Mouse (Mus musculus) liver, embryonic 11.5 days (tissue): ENCODE data around the gene Fshr. TPM values are rescaled to one million over a fixed set of nuclear protein-coding genes. Genes with fewer than 3 reads are reported as not detected.

Source experiments
- ATAC-seq: fragments of 200-750 bp; cut with Nextera tagmentation; replicated peaks from 2 replicates; pipeline ENCODE4 v1.8.0; 2017; ENCODE audit warnings: moderate number of reproducible peaks, mild to moderate bottlenecking, moderate TSS enrichment, moderate library complexity; ENCODE audit not compliant: low FRiP score
- DNase-seq: peaks from one replicate; pipeline ENCODE4 v3.0.0-alpha.2; 2017; ENCODE audit warnings: low spot score
- H3K27ac ChIP-seq: fragments of 300-500 bp; sonication (generic); 2 replicates; pipeline ENCODE4 v1.5.1; 2014; ENCODE audit warnings: mild to moderate bottlenecking, low read depth, low read length, control low read depth
- H3K27me3 ChIP-seq: fragments of 300-500 bp; sonication (generic); replicated peaks from 2 replicates; pipeline ENCODE4 v1.6.1; 2014; ENCODE audit warnings: low read length, mixed read lengths; ENCODE audit not compliant: control insufficient read depth, insufficient read depth
- H3K36me3 ChIP-seq: fragments of 300-500 bp; sonication (generic); 2 replicates; pipeline ENCODE4 v1.6.1; 2014; ENCODE audit warnings: mild to moderate bottlenecking, low read length, moderate library complexity, mixed read lengths; ENCODE audit not compliant: control insufficient read depth, insufficient read depth
- H3K4me1 ChIP-seq: fragments of 300-500 bp; sonication (generic); replicated peaks from 2 replicates; pipeline ENCODE4 v1.6.1; 2014; ENCODE audit warnings: low read length, mixed read lengths; ENCODE audit not compliant: control insufficient read depth, insufficient read depth
- H3K4me2 ChIP-seq: fragments of 300-500 bp; sonication (generic); 2 replicates; pipeline ENCODE4 v1.6.1; 2014; ENCODE audit warnings: mild to moderate bottlenecking, control low read depth, moderate library complexity
- H3K4me3 ChIP-seq: fragments of 300-500 bp; sonication (generic); 2 replicates; pipeline ENCODE4 v1.5.1; 2014; ENCODE audit warnings: low read depth, low read length, control low read depth
- H3K9ac ChIP-seq: fragments of 300-500 bp; sonication (generic); 2 replicates; pipeline ENCODE4 v1.6.1; 2014; ENCODE audit warnings: low read depth, low read length, control low read depth
- H3K9me3 ChIP-seq: fragments of 300-500 bp; sonication (generic); 2 replicates; pipeline ENCODE4 v1.6.1; 2016; ENCODE audit warnings: low read length, inconsistent platforms, mixed read lengths; ENCODE audit not compliant: control insufficient read depth
- WGBS: fragments of 180-500 bp; shearing (Covaris S2); extraction: QIAGEN DNeasy Blood & Tissue Kit; methylation state at CpG from one replicate; pipeline ENCODE4 v1.1.7; 2014; 5-methylcytosine and 5-hydroxymethylcytosine counted together
- polyA plus RNA-seq: library from polyadenylated mRNA; unstranded; fragments of >200 nt; fragmentation: Nextera tagmentation; extraction: Ambion mirVana; gene quantifications from 2 replicates; pipeline ENCODE4 v1.2.1, GENCODE M21; 2014

Gene Fshr
- polyA plus RNA-seq, 1 experiment from 2014 or later: not detected

DNA sequence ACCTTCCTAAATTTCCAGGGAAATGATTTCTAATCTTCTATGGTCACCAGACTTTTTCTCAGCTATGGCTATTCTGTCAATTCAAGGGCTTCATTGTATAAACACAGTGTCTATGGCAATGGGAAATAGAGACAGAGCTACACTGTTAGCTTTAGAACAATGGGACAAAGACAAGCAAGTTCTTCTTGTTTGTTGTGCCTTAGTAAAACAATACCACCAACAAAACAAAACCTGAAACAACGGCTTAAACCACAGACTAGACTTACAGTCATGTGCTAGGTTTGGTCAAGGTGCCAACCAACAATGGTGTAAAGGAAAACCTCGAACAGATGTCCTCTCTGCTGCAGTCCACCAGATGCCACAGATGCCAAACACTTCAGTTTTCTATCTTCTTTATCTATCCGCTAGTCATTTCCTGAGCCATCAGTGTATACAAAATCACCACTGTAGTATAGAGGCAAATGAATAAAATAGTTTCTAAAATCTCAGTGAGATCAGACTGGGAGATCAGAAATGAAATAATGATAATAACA lies 149.4 kb downstream of the Fshr start:
- H3K36me3 ChIP-seq: no peaks in the 10 kb centered on the region
- DNase-seq (no peak), ATAC-seq (no peak)
- H3K4me2 ChIP-seq: no peak overlapping the region
- no peak overlapping the region for H3K9ac ChIP-seq
- no peaks in the 10 kb centered on the region for H3K4me1 ChIP-seq
- no peak overlapping the region for H3K4me3 ChIP-seq
- 60% methylated on average over 3 of the region's 3 CpGs for WGBS
- H3K9me3 ChIP-seq: no peaks in the 10 kb centered on the region
- no peak overlapping the region for H3K27ac ChIP-seq
- H3K27me3 ChIP-seq: no peaks in the 10 kb centered on the region

DNA sequence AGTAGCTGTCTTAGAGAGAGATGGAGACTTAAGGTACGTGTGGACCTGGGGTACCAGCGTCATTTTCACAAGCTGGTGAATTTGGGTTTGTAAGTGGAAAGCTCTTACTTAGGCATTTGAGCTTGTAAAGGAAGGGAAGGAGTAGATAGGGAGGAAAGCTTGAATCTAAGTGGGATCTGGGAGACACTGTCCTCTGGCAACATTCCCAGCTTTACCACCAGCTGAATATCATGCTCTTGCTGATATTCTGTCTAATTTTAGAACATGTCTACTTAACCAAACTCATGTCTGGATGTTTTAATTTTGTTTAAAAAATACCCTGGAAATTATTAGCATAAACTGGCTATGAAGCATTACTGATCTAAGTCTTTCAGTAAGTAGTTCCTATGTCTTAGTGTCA lies 151.4 kb downstream of the Fshr start:
- no peak overlapping the region for H3K27ac ChIP-seq
- no peak overlapping the region for H3K4me2 ChIP-seq
- no peak overlapping the region for H3K9ac ChIP-seq
- H3K9me3 ChIP-seq: no peaks in the 10 kb centered on the region
- H3K36me3 ChIP-seq: no peaks in the 10 kb centered on the region
- no peak for ATAC-seq
- no peaks in the 10 kb centered on the region for H3K4me1 ChIP-seq
- H3K4me3 ChIP-seq: no peak overlapping the region
- DNase-seq: no peak
- 76% methylated on average over 2 of the region's 2 CpGs for WGBS
- no peaks in the 10 kb centered on the region for H3K27me3 ChIP-seq

DNA sequence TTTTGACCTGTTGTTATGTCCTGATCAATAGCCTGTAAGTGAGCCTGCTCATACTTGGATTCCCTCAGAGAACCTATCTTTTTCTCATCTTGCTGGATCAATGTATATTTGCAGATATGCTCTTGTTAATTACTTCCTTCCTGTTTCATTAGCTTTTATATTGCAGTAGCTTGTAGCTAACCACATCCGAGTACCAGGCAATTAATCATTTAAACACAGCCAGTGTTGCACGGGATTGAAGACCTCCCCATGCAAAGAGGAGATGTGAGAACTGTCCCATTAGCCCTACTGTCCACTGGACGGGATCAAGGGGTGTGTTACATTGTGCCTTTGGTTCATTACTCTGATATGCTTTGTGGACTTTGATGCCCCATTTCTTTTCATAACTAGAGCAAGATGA lies 154.5 kb downstream of the Fshr start:
- 46% methylated on average over 3 of the region's 3 CpGs for WGBS
- H3K27ac ChIP-seq: no peak overlapping the region
- ATAC-seq (no peak), DNase-seq (no peak)
- H3K9ac ChIP-seq: no peak overlapping the region
- no peaks in the 10 kb centered on the region for H3K4me1 ChIP-seq
- H3K27me3 ChIP-seq: no peaks in the 10 kb centered on the region
- H3K9me3 ChIP-seq: no peaks in the 10 kb centered on the region
- H3K4me2 ChIP-seq: no peak overlapping the region
- H3K36me3 ChIP-seq: no peaks in the 10 kb centered on the region
- no peak overlapping the region for H3K4me3 ChIP-seq

DNA sequence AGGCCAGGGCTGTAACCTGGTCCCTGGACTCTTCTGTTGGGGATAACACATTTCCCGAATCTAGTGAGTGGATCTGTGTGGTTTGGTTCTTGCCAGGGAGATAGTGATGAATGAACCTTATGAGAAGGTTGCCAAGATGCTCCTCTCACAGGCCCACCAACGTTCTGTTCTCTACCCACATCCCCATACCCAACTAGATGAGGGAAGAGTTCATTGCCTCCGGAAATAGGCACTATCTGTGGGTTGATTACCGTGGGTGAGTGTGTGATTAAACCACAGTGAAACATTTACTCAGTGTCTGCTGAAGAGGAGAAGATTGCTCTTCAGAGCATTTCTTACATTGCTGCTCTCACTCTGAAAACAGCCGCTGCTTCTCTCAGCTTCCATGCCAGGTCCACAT lies 163.8 kb downstream of the Fshr start:
- Histone ChIP-seq H3K4me2 (no peak overlapping the region), H3K27ac (no peak overlapping the region), H3K4me3 (no peak overlapping the region), H3K27me3 (no peaks in the 10 kb centered on the region), H3K36me3 (no peaks in the 10 kb centered on the region), H3K4me1 (no peaks in the 10 kb centered on the region), H3K9ac (no peak overlapping the region), H3K9me3 (no peaks in the 10 kb centered on the region)
- ATAC-seq: no peak
- WGBS: 69% methylated on average over 5 of the region's 5 CpGs
- DNase-seq: no peak

DNA sequence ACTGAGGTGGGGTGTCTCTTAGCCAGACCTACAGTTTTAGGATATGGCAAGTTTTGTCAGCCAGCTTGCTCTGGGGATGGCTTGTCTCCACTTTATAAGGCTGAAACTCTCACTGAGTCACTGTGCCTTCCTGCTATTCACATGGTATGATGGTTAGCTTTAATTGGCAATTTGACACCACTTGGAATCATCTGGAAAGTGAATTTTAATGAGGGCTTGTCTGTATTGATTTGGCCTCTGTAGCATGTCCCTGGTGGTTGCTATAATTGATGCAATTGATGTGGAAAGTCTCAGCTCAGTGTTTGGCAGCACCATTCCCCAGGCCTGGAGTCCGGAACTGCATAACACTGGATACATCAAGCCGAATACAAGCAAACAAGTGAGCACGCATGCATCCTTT lies 164.4 kb downstream of the Fshr start:
- no peak overlapping the region for H3K9ac ChIP-seq
- H3K4me2 ChIP-seq: no peak overlapping the region
- no peaks in the 10 kb centered on the region for H3K4me1 ChIP-seq
- no peaks in the 10 kb centered on the region for H3K36me3 ChIP-seq
- 95% methylated on average over 3 of the region's 3 CpGs for WGBS
- no peak overlapping the region for H3K27ac ChIP-seq
- H3K27me3 ChIP-seq: no peaks in the 10 kb centered on the region
- ATAC-seq: no peak
- no peak for DNase-seq
- H3K4me3 ChIP-seq: no peak overlapping the region
- no peaks in the 10 kb centered on the region for H3K9me3 ChIP-seq

DNA sequence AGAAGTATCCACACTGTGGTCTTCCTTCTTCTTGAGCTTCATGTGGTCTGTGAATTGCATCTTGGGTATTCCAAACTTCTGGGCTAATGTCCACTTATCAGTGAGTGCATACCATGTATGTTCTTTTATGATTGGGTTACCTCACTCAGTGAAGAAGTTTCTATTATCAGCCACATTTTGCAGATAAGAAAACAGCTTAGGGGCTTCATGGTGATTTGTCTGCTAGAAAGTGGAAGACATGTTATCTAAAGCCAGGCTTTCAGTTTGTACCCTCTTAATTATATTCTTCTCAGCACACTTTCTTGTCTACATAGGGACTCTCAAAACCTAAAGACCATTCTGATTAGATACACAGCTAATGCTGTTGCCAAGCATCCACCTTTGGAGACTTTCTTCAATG lies 165.8 kb downstream of the Fshr start:
- no peaks in the 10 kb centered on the region for H3K27me3 ChIP-seq
- no peak overlapping the region for H3K4me2 ChIP-seq
- H3K36me3 ChIP-seq: no peaks in the 10 kb centered on the region
- ATAC-seq (0 out of 2 replicates have a peak, but pooled peaks have one; percentile 45), DNase-seq (no peak)
- no peak overlapping the region for H3K27ac ChIP-seq
- no peaks in the 10 kb centered on the region for H3K9me3 ChIP-seq
- H3K4me1 ChIP-seq: no peaks in the 10 kb centered on the region
- H3K9ac ChIP-seq: no peak overlapping the region
- H3K4me3 ChIP-seq: no peak overlapping the region

DNA sequence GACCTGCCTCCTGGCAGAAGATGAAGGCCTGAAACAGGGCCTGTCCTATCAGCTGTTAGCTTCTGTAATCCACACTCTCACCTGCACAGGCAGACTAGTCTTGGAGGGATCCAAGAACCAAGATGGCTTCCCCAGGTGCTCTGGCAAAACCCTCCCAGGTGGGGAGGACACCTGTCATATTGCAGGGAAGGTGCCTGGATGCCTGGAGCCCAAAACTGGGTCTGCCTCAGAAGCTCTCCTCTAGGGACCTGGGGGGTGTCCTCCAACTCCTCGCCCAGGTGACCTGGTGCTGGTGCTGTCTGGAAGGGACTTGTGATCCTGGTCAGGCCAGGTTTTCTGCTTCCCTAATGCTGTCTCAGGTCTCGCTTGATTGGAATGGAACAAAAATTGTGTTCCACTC lies 167.5 kb downstream of the Fshr start:
- WGBS: 77% methylated on average over 2 of the region's 2 CpGs
- DNase-seq (no peak), ATAC-seq (no peak)
- Histone ChIP-seq H3K4me2 (no peak overlapping the region), H3K36me3 (no peaks in the 10 kb centered on the region), H3K27ac (no peak overlapping the region), H3K9me3 (no peaks in the 10 kb centered on the region), H3K4me1 (no peaks in the 10 kb centered on the region), H3K27me3 (no peaks in the 10 kb centered on the region), H3K4me3 (no peak overlapping the region), H3K9ac (no peak overlapping the region)

DNA sequence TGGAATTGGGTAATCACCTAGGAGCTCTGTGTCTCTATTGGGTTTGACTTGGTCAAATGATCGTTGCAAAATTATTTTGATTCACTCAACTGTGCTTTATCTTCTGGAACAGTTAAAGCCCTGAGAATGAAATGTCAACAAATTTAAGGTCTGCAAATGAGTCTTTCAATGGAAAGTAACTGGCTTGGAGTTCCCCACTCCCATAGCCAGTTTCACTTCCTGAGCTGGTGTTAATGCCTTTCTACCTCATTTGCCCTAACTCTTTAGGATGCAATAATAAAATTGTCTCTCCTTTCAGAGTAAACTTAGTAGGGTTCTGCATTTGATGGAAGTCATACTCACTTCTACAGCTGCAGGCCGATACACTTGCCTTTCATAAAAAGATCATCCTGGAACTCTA lies 181.0 kb downstream of the Fshr start:
- 89% methylated on average over 2 of the region's 2 CpGs for WGBS
- Histone ChIP-seq H3K36me3 (no peaks in the 10 kb centered on the region), H3K4me1 (no peaks in the 10 kb centered on the region), H3K4me2 (no peak overlapping the region), H3K9ac (no peak overlapping the region), H3K4me3 (no peak overlapping the region), H3K27me3 (no peaks in the 10 kb centered on the region), H3K9me3 (no peaks in the 10 kb centered on the region), H3K27ac (no peak overlapping the region)
- DNase-seq (no peak), ATAC-seq (no peak)

DNA sequence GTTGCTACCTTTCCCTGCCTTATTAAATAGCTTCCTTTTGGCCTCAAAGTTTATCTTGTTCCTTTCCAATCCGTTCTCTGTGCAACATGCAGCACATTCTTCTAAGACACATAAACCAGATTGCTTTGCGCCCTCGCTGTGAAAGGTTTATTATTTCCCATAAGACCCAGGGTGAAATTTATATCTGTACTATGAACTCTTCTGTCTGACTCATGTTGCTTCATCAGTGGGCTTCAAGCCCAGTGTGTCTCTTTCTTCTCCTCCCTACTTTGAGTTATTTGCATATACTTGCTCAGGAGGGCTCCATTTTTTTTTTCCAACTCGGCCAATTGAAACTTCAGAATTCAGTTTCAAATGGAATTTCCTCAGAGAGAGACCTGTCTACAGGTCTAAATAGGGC lies 183.5 kb downstream of the Fshr start:
- no peaks in the 10 kb centered on the region for H3K4me1 ChIP-seq
- no peak overlapping the region for H3K4me2 ChIP-seq
- no peak for DNase-seq
- H3K27me3 ChIP-seq: no peaks in the 10 kb centered on the region
- H3K9ac ChIP-seq: no peak overlapping the region
- no peaks in the 10 kb centered on the region for H3K36me3 ChIP-seq
- WGBS: 72% methylated on average over 4 of the region's 4 CpGs
- no peak overlapping the region for H3K4me3 ChIP-seq
- ATAC-seq: no peak
- no peak overlapping the region for H3K27ac ChIP-seq
- no peaks in the 10 kb centered on the region for H3K9me3 ChIP-seq
